Mouse (Mus musculus): ENCODE data around the gene Ppia. TPM values are rescaled to one million over a fixed set of nuclear protein-coding genes. Genes with fewer than 3 reads are reported as not detected.

Ppia gene
- total and polyA plus RNA-seq, 3 experiments: 5,764 to 9,428 (median 8,867) TPM

- peaks cover 11 to 35% of the 10 kb centered on the region in 2 experiments for H3K4me1 ChIP-seq (ENCODE audit: control insufficient read depth in 1 of 2, insufficient read depth in 2 of 2)
- TF ChIP-seq TCF12 (IDR thresholded peaks at IDR 0.05; ENCODE audit: low read depth, low read length) (peak; percentile 78; the same call in 1 of the 2 replicates), ELF1 (IDR thresholded peaks at IDR 0.05; ENCODE audit: low read depth, low read length) (peak; percentile 93), SIN3A (IDR thresholded peaks at IDR 0.05; ENCODE audit: low read length) (no peak; the same call in none of the 2 replicates), NRF1 (IDR thresholded peaks at IDR 0.05; ENCODE audit: low read depth, low read length) (peak; percentile 53), MXI1 (IDR thresholded peaks at IDR 0.05; ENCODE audit: low read depth, low read length) (peak; percentile 71), POLR2AphosphoS2 (IDR thresholded peaks at IDR 0.05; ENCODE audit: low read depth, low read length) (peak; percentile 89), ZMIZ1 (IDR thresholded peaks at IDR 0.05; ENCODE audit: low read depth, low read length) (peak; percentile 69), RAD21 (IDR thresholded peaks at IDR 0.05; ENCODE audit: low read depth, low read length) (no peak), HCFC1 (IDR thresholded peaks at IDR 0.05; ENCODE audit: low read depth, low read length) (peak; percentile 73), MAX (IDR thresholded peaks at IDR 0.05; ENCODE audit: low read length) (peak; percentile 55; the same call in 1 of the 2 replicates), ZNF384 (IDR thresholded peaks at IDR 0.05; ENCODE audit: low read depth, low read length) (no peak; the same call in 1 of the 2 replicates), CTCF (conservative IDR thresholded peaks at IDR 0.05 in 1 of 2, IDR thresholded peaks at IDR 0.05 in 1 of 2; ENCODE audit: low read depth in 2 of 2, low read length in 2 of 2) (no peak), KAT2A (IDR thresholded peaks at IDR 0.05; ENCODE audit: insufficient replicate concordance, low read length) (0 out of 2 replicates have a peak, but pooled peaks have one; percentile 30), NELFE (IDR thresholded peaks at IDR 0.05; ENCODE audit: low read depth, low read length) (peak; percentile 93), MEF2A (IDR thresholded peaks at IDR 0.05; ENCODE audit: borderline replicate concordance, low read depth, low read length) (peak; percentile 63), UBTF (IDR thresholded peaks at IDR 0.05; ENCODE audit: low read depth, low read length) (peak; percentile 94; the same call in 1 of the 2 replicates), IRF4 (IDR thresholded peaks at IDR 0.05; ENCODE audit: low read depth, low read length) (peak; percentile 40), POLR2A (IDR thresholded peaks at IDR 0.05; ENCODE audit: low read depth, low read length) (peak; percentile 95), TBP (conservative IDR thresholded peaks at IDR 0.05; ENCODE audit: low read depth, low read length) (peak; percentile 81; the same call in 1 of the 2 replicates), PAX5 (IDR thresholded peaks at IDR 0.05; ENCODE audit: low read length) (no peak)
- in situ Hi-C loops (cut with MboI; ENCODE audit: low pct_ligation_motif_present, low pct_unique_long_range_greater_than_20kb, low sequenced_read_pairs) (no loop called here), dilution Hi-C loops (cut with MboI; ENCODE audit: extremely low pct_ligation_motif_present, extremely low pct_unique_long_range_greater_than_20kb, low sequenced_read_pairs) (no loop called here)
- H3K4me2 ChIP-seq (ENCODE audit: insufficient read depth, low read depth, poor library complexity, severe bottlenecking): peak within 1 kb of the TSS; percentile 73
- H3K36me3 ChIP-seq (replicated peaks in 1 of 2; ENCODE audit: control insufficient read depth in 1 of 2, insufficient read depth in 1 of 2, low read length in 1 of 2): peaks cover 1 to 17% of the 10 kb centered on the region in 2 experiments
- DNase-seq (ENCODE audit: extremely low read depth): peak; percentile 89
- H3K4me3 ChIP-seq (replicated peaks in 1 of 3; ENCODE audit: low read depth in 2 of 3, low read length in 2 of 3, poor library complexity in 1 of 3): peak within 1 kb of the TSS; percentile 76 to 99 (median 79)
- peaks cover 42% of the 10 kb centered on the region for H3K79me2 ChIP-seq (replicated peaks; ENCODE audit: control insufficient read depth, extremely low read depth, insufficient read depth, poor library complexity, severe bottlenecking)
- H3K27me3 ChIP-seq (replicated peaks): no peaks in the 10 kb centered on the region
- peak within 1 kb of the TSS; percentile 53 for H3K9ac ChIP-seq (ENCODE audit: insufficient read depth, low read depth)
- H3K9me3 ChIP-seq (replicated peaks; ENCODE audit: low read length): no peaks in the 10 kb centered on the region
- H3K27ac ChIP-seq (ENCODE audit: insufficient read depth, low read depth): peak within 1 kb of the TSS; percentile 89
Measured at GRCm38 (mm10) chr11:6388726-6389413, 26.4 kb upstream of the Ppia start, which contains the start of gene Zmiz2. Zmiz2 (plus strand) TSS chr11:6389074.
